Mouse (Mus musculus): ENCODE measurements around the gene Nexn. TPM values are rescaled to one million over a fixed set of nuclear protein-coding genes. Genes with fewer than 3 reads are reported as not detected.

The Nexn gene
- polyA plus RNA-seq, 1 experiment from 2014 or later = 31.2 TPM

- 0 out of 2 replicates have a peak, but pooled peaks cover 8% of the 10 kb centered on the region for H3K4me1 ChIP-seq (replicated peaks)
- ATAC-seq = no peak
- no peaks in the 10 kb centered on the region for H3K9me3 ChIP-seq
- 52% methylated on average over 3 of the region's 3 CpGs for WGBS
- no peaks in the 10 kb centered on the region for H3K36me3 ChIP-seq
- H3K27ac ChIP-seq = no peak overlapping the region
- no peak overlapping the region for H3K4me2 ChIP-seq (replicated peaks)
- no peak overlapping the region for H3K4me3 ChIP-seq (replicated peaks)
- H3K27me3 ChIP-seq (replicated peaks) = no peaks in the 10 kb centered on the region
- H3K9ac ChIP-seq = no peak overlapping the region
Measured at GRCm38 (mm10) chr3:152294400-152294799, 28.2 kb upstream of the Nexn start.

- Histone ChIP-seq H3K27ac (no peak overlapping the region), H3K4me3 (replicated peaks) (no peak overlapping the region), H3K27me3 (replicated peaks) (no peaks in the 10 kb centered on the region), H3K9me3 (no peaks in the 10 kb centered on the region), H3K4me2 (replicated peaks) (no peak overlapping the region), H3K36me3 (no peaks in the 10 kb centered on the region), H3K9ac (no peak overlapping the region), H3K4me1 (replicated peaks) (0 out of 2 replicates have a peak, but pooled peaks cover 8% of the 10 kb centered on the region)
- WGBS = 51% methylated on average over 13 of the region's 13 CpGs
- peak; percentile 23; the same call in 1 of the 2 replicates for ATAC-seq
Measured at GRCm38 (mm10) chr3:152293530-152294181, 27.5 kb upstream of the Nexn start.

- no peak overlapping the region for H3K4me3 ChIP-seq (replicated peaks)
- no peak overlapping the region for H3K4me2 ChIP-seq (replicated peaks)
- 62% methylated on average over 6 of the region's 6 CpGs for WGBS
- no peaks in the 10 kb centered on the region for H3K36me3 ChIP-seq
- no peak overlapping the region for H3K9ac ChIP-seq
- no peaks in the 10 kb centered on the region for H3K27me3 ChIP-seq (replicated peaks)
- H3K4me1 ChIP-seq (replicated peaks) = 0 out of 2 replicates have a peak, but pooled peaks cover 8% of the 10 kb centered on the region
- ATAC-seq = no peak
- H3K27ac ChIP-seq = no peak overlapping the region
- H3K9me3 ChIP-seq = no peaks in the 10 kb centered on the region
Measured at GRCm38 (mm10) chr3:152291895-152292294, 25.7 kb upstream of the Nexn start.

GRCm38 (mm10) chr3:152290175-152290798 is 24.1 kb upstream of the Nexn start:
- 91% methylated on average over 17 of the region's 17 CpGs for WGBS
- Histone ChIP-seq H3K27ac (no peak overlapping the region), H3K9ac (no peak overlapping the region), H3K4me2 (replicated peaks) (no peak overlapping the region), H3K9me3 (no peaks in the 10 kb centered on the region), H3K27me3 (replicated peaks) (no peaks in the 10 kb centered on the region), H3K36me3 (no peaks in the 10 kb centered on the region), H3K4me1 (replicated peaks) (0 out of 2 replicates have a peak, but pooled peaks cover 8% of the 10 kb centered on the region), H3K4me3 (replicated peaks) (no peak overlapping the region)
- ATAC-seq = no peak

GRCm38 (mm10) chr3:152288740-152289139 is 22.6 kb upstream of the Nexn start:
- Histone ChIP-seq H3K36me3 (no peaks in the 10 kb centered on the region), H3K27me3 (replicated peaks) (no peaks in the 10 kb centered on the region), H3K9me3 (no peaks in the 10 kb centered on the region), H3K4me1 (replicated peaks) (0 out of 2 replicates have a peak, but pooled peaks cover 3% of the 10 kb centered on the region), H3K4me2 (replicated peaks) (no peak overlapping the region), H3K4me3 (replicated peaks) (no peak overlapping the region), H3K27ac (no peak overlapping the region), H3K9ac (no peak overlapping the region)
- ATAC-seq = no peak
- WGBS = 85% methylated on average over 4 of the region's 4 CpGs

- no peaks in the 10 kb centered on the region for H3K27me3 ChIP-seq (replicated peaks)
- no peak overlapping the region for H3K9ac ChIP-seq
- no peaks in the 10 kb centered on the region for H3K4me1 ChIP-seq (replicated peaks)
- H3K4me2 ChIP-seq (replicated peaks) = no peak overlapping the region
- no peak overlapping the region for H3K4me3 ChIP-seq (replicated peaks)
- no peak for ATAC-seq
- no peak overlapping the region for H3K27ac ChIP-seq
- no peaks in the 10 kb centered on the region for H3K9me3 ChIP-seq
- WGBS = 90% methylated on average over 5 of the region's 5 CpGs
- H3K36me3 ChIP-seq = no peaks in the 10 kb centered on the region
Measured at GRCm38 (mm10) chr3:152288276-152288675, 22.1 kb upstream of the Nexn start.

GRCm38 (mm10) chr3:152287810-152288209 is 21.7 kb upstream of the Nexn start:
- ATAC-seq = no peak
- no peaks in the 10 kb centered on the region for H3K36me3 ChIP-seq

GRCm38 (mm10) chr3:152284759-152285158 is 18.6 kb upstream of the Nexn start:
- H3K36me3 ChIP-seq = no peaks in the 10 kb centered on the region
- WGBS = 92% methylated on average over 5 of the region's 5 CpGs
- ATAC-seq = no peak

More at GRCm38 (mm10) chr3:152287810-152288209, 21.7 kb upstream of the Nexn start:
- no peak overlapping the region for H3K9ac ChIP-seq
- no peak overlapping the region for H3K27ac ChIP-seq
- H3K27me3 ChIP-seq (replicated peaks) = no peaks in the 10 kb centered on the region
- 85% methylated on average over 9 of the region's 9 CpGs for WGBS
- H3K4me1 ChIP-seq (replicated peaks) = no peaks in the 10 kb centered on the region
- no peaks in the 10 kb centered on the region for H3K9me3 ChIP-seq
- no peak overlapping the region for H3K4me3 ChIP-seq (replicated peaks)
- H3K4me2 ChIP-seq (replicated peaks) = no peak overlapping the region

GRCm38 (mm10) chr3:152284306-152284705 is 18.2 kb upstream of the Nexn start:
- 97% methylated on average over 1 of the region's 1 CpGs for WGBS
- no peaks in the 10 kb centered on the region for H3K9me3 ChIP-seq
- no peaks in the 10 kb centered on the region for H3K27me3 ChIP-seq (replicated peaks)
- no peak for ATAC-seq
- no peak overlapping the region for H3K27ac ChIP-seq
- no peak overlapping the region for H3K4me2 ChIP-seq (replicated peaks)
- no peaks in the 10 kb centered on the region for H3K36me3 ChIP-seq
- no peaks in the 10 kb centered on the region for H3K4me1 ChIP-seq (replicated peaks)
- no peak overlapping the region for H3K4me3 ChIP-seq (replicated peaks)
- no peak overlapping the region for H3K9ac ChIP-seq

More at GRCm38 (mm10) chr3:152284759-152285158, 18.6 kb upstream of the Nexn start:
- Histone ChIP-seq H3K4me3 (replicated peaks) (no peak overlapping the region), H3K9me3 (no peaks in the 10 kb centered on the region), H3K4me2 (replicated peaks) (no peak overlapping the region), H3K27me3 (replicated peaks) (no peaks in the 10 kb centered on the region), H3K27ac (no peak overlapping the region), H3K4me1 (replicated peaks) (no peaks in the 10 kb centered on the region), H3K9ac (no peak overlapping the region)

- no peak for ATAC-seq
Measured at GRCm38 (mm10) chr3:152282126-152282525, 16.0 kb upstream of the Nexn start.

GRCm38 (mm10) chr3:152278431-152278830 is 12.3 kb upstream of the Nexn start:
- Histone ChIP-seq H3K9ac (no peak overlapping the region), H3K4me2 (replicated peaks) (no peak overlapping the region), H3K27ac (no peak overlapping the region), H3K4me1 (replicated peaks) (no peaks in the 10 kb centered on the region), H3K36me3 (peaks cover 3% of the 10 kb centered on the region; the same call in 1 of the 2 replicates), H3K27me3 (replicated peaks) (no peaks in the 10 kb centered on the region), H3K4me3 (replicated peaks) (no peak overlapping the region), H3K9me3 (no peaks in the 10 kb centered on the region)
- 48% methylated on average over 2 of the region's 2 CpGs for WGBS
- no peak for ATAC-seq

More at GRCm38 (mm10) chr3:152282126-152282525, 16.0 kb upstream of the Nexn start:
- no peak overlapping the region for H3K4me3 ChIP-seq (replicated peaks)
- H3K9ac ChIP-seq = no peak overlapping the region
- no peak overlapping the region for H3K4me2 ChIP-seq (replicated peaks)
- WGBS = 34% methylated on average over 3 of the region's 3 CpGs
- H3K9me3 ChIP-seq = no peaks in the 10 kb centered on the region
- H3K4me1 ChIP-seq (replicated peaks) = no peaks in the 10 kb centered on the region
- H3K27me3 ChIP-seq (replicated peaks) = no peaks in the 10 kb centered on the region
- H3K36me3 ChIP-seq = no peaks in the 10 kb centered on the region
- H3K27ac ChIP-seq = no peak overlapping the region

- no peaks in the 10 kb centered on the region for H3K4me1 ChIP-seq (replicated peaks)
- 83% methylated on average over 2 of the region's 2 CpGs for WGBS
- H3K9ac ChIP-seq = no peak overlapping the region
- no peaks in the 10 kb centered on the region for H3K27me3 ChIP-seq (replicated peaks)
- H3K27ac ChIP-seq = no peak overlapping the region
- H3K4me2 ChIP-seq (replicated peaks) = no peak overlapping the region
- ATAC-seq = no peak
- H3K36me3 ChIP-seq = peaks cover 3% of the 10 kb centered on the region; the same call in 1 of the 2 replicates
- no peak overlapping the region for H3K4me3 ChIP-seq (replicated peaks)
- H3K9me3 ChIP-seq = no peaks in the 10 kb centered on the region
Measured at GRCm38 (mm10) chr3:152277912-152278311, 11.8 kb upstream of the Nexn start.

Measured in intestine, embryonic 15.5 days (tissue).